Mouse (Mus musculus) cerebellum, postnatal 25 days (tissue): ENCODE measurements around the gene Caskin1.

Source experiments
- DNase-seq, 2 experiments: peaks; one replicate each; pipeline ENCODE4 v3.0.0; 2021; ENCODE audit warnings: mixed read lengths in 2 of 2

Caskin1 gene

DNA sequence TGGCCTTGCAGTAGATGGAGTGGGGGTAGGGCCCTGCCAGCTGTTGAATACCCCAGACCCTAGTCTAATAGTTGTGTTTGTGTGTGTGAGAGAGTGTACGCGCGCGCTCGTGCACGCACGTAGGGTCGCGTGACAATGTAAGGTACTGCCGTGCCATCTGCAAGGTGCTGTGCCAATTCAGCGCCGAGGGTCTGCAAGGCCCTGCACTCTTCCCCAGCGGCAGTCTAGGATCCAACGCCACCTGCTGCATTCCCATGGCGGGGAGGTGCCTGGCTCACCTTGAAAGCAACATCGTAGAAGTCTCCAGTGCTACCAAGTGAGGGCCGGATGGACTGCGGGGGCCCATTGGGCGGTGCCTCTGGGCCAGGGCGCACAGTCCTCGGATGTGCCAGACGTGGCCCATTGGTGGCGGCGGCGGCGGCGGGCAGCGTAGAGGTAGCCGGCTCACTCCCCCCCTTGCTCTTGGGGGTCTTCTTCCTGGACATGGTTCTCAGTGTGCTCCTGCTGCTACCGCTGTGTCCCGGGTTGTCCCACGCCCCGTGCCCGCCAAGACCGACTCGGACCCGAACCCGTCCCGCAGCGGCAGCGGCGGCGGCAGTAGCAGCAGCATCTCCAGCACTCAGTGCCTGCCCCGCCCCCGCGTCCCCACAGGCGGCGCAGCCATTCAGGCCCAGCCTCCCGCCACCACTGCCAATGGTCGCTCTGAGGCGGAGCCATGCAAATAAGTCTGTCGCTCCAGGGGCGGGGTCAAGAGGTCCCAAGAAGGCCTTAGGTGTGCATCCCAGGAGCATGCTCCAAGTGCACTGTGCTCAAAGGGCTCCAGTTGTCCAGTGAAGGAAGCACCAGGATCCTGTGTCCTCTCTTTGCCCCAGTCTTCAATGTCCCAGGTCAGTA is 44.9 kb downstream of the Caskin1 start:
- DNase-seq: peak; percentile 89 to 95

DNA sequence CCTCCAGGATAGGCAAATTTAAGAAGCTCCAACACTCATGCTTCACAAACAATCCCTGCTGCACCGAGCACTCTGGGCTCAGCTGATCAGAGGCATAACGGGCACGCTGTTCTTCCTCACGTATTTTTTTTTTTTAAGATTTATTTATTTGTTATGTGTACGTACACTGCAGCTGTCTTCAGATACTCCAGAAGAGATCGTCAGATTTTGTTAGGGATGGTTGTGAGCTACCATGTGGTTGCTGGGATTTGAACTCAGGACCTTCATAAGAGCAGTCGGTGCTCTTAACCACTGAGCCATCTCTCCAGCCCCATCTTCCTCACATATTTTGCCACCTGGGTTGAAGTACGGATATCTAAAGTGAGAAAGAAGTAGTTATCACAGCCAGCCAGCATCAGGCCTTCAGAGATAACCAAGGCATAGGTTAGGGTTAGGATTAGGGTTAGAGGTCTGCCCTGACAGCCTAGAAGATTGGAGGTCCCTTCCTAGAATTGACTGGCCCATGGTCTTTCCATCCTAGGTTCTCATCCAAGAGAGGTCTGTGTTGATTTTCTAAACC is 45.8 kb downstream of the Caskin1 start, which contains the start of gene Rab26:
Gene Rab26 (minus strand): TSS at position 51 of the 559 bp plus-strand sequence.
- no peak for DNase-seq

DNA sequence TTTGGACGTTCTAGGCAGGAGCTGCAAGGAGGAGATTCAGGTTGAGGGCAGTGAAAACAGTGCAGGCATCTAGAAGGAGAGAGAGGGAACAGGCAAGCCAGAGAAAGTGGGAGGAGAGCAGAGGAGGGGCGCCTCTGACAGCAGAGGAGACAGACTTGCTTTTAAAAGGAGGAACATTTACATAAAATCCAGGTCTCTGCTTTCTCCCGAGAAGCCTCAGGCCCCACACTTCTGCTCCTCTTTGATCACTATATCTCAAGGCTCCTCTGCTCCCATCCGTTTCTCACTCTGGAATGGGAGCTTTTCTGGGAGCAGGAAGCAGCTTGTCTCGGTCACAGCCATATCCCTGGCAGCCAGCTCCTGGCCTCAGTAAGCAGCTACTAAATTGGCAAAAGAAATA is 46.9 kb downstream of the Caskin1 start:
- no peak for DNase-seq

DNA sequence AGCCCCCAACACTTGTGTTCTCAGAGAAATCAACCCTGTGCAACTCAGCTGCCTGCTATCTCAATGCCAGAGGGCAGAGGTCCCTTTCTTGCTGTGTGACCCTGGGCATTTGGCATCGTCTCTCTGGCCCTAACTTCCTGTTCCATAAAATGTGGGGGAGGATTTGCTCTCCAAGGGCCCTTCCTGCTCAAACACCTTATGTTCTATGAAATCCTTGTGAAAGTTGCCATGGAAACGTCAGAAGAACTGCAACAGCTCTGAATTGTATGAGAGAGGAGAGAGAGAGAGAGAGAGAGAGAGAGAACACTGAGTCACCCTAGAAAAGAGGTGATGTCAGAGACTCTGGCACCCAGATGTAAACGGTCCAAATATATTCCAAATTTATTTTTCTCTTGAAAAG is 49.1 kb downstream of the Caskin1 start:
- DNase-seq: no peak

DNA sequence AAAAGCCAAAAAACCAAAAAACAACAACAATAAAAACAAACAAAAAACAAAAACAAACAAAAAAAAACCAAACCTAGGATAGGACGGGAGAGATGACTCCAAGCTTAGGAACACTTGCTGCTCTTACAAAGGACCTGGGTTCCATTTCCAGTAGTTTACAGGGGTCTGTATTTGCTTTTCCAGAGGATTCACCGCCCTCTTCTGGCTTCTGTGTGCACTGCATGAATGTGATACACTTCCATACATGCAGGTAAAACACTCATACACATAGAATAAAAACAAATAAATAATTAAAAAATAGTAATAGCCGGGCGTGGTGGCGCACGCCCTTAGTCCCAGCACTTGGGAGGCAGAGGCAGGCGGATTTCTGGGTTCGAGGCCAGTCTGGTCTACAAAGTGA is 50.5 kb downstream of the Caskin1 start:
- peak; percentile 65 to 80 for DNase-seq

DNA sequence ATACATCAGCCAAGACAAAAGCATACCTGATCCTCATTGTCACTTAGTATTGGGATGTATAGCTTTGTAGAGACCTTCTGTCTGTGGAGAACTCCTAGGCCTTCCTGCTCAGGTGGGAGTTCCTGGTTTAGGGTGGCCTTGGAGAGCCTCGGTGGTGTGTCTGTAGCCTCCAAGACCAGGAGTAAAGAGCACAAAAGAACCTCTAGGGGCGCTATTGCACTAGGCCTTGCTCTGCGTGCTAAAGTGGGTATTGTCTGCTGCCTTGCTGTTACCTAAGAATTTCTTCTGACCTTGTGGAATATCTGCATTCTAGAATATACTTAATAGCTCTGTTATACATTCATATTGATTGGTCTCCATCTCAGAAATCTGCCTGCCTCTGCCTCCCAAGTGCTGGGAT is 52.0 kb downstream of the Caskin1 start:
- peak; percentile 49 to 69 for DNase-seq

DNA sequence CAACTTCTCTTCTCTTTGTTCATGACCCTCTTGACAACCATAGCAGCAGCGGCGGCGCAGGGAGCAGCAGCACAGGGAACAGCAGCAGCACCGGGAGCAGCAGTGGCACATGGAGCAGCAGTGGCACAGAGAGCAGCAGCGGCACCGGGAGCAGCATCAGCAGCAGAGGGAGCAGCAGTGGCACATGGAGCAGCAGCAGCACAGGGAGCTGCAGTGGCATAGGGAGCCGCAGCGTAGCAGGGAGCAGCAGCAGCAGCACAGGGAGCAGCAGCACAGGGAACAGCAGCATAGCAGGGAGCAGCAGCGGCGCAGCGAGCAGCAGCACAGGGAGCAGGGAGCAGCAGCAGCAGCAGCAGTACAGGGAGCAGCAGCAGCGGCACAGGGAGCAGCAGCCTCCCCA is 56.2 kb downstream of the Caskin1 start:
- no peak for DNase-seq

DNA sequence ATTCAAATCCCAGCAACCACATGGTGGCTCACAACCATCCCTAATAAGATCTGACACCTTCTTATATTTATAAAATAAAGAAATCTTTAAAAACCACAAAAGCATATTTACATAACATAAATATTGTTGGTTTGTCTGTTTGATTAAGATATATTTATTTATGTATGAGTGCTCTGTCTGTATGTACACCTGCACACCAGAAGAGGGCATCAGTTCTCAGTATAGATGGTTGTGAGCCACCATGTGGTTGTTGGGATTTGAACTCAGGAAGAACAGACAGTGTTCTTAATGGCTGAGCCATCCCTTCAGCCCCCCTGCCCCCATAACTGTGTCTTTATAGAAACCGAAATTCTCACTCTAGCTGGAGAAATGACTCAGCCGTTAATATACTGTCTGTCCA is 56.8 kb downstream of the Caskin1 start:
- DNase-seq: no peak

DNA sequence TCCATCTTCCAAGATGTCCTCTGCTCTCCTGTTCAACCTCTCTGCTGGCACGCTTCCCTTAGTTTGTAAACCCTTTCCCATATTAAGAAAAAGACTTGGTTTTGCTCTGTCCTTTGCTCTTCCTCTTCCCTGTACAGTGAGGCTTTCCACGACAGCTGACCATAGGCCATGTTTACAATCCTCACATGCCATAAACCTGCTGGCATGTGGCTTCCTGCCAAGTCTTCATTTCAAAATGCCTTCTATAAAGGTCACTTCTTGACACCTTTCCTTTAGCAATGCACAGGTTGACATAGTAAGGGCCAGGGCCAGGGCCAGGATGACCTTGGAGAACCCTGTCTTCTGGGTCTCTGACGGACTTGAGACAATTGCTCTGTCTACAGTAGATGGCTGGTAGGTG is 57.8 kb downstream of the Caskin1 start:
- DNase-seq: no peak

DNA sequence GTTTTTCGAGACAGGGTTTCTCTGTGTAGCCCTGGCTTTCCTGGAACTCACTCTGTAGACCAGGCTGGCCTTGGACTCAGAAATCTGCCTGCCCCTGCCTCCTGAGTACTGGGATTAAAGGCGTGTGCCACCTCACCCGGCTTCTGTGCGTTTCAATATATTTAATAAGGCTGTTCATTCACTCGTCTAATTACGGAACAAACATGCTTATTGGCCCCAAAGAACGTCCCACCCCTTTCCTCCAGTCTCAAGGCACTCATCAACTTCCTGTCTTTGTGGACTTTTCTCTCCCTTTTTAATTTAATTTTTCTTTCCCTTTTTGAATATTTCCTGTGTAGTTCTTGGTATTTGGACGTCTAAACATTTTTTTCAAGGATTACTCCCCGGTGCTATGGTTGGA is 60.0 kb downstream of the Caskin1 start:
- no peak for DNase-seq

DNA sequence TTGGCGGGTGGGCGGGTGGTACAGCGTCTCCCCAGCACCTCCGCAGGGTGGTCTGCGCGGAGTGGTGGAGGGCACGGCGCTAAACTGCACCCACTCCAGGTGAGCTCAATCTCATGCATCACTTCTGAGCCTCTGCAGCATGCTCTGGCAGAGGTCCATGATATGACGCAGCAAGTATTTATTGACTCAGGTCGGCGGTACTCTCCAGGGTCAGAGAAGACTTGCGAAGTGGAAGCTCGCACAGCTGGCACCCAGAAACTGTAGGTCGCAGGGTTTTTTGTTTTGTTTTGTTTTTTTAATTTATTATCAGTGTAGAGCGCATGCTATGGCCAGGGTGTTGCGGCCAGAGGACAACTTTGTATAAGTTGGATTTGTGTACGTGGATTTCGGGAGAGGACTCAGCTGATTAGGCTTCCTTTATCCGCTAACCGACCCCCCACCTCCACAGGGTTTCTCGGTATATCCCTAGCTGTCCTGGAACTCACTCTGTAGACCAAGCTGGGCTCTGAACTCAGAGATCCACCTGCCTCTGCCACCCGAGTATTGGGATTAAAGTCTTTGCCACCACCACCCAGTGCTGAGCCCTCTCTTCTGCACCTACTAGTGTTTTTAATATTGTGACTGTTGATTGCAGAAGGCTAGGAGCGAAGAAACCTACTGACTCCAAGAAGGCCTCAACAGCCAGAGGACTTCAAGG is 60.7 kb downstream of the Caskin1 start:
- DNase-seq: peak; percentile 74 to 80

DNA sequence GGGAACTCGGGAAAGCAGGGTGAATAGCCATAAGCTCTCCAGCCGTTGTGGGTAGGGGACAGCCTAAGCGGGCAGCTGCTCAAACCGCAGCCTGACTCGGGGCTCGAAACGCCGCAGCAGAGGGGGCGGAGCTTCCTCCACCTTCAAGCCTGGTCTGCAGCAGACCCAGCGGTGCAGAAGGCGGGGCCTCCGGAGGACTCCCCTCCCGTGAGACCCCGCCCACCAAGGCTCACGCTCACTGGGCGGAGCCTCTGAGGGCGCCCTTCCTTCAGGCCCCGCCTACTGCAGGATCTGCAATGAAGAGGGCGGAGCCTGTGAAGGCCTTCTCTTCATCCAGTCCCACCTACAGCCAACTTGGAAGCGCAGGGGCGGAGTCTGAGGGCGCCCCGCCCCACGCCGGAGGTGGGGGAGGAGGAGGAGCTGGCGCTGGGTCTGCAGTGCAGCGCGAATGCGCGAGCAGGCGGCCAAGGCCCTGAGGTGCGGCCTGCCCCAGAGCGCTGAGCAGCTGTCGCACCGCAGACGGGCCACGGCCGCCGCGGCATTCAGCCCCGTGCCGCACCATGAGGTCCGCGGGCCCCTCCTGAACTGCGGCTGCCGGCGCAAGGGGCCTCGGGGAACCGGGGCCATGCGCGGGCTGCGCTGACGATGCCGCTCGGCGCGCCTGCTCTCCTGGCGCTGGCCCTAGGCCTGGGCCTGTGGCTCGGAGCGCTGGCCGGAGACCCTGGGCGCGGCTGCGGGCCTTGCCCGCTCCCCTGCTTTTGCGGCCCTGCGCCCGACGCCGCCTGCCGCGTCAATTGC is 61.4 kb downstream of the Caskin1 start, which contains the start of gene Pkd1:
Gene Pkd1 (plus strand): TSS at position 217 of the 798 bp plus-strand sequence.
- peak; percentile 98 to 99 for DNase-seq

DNA sequence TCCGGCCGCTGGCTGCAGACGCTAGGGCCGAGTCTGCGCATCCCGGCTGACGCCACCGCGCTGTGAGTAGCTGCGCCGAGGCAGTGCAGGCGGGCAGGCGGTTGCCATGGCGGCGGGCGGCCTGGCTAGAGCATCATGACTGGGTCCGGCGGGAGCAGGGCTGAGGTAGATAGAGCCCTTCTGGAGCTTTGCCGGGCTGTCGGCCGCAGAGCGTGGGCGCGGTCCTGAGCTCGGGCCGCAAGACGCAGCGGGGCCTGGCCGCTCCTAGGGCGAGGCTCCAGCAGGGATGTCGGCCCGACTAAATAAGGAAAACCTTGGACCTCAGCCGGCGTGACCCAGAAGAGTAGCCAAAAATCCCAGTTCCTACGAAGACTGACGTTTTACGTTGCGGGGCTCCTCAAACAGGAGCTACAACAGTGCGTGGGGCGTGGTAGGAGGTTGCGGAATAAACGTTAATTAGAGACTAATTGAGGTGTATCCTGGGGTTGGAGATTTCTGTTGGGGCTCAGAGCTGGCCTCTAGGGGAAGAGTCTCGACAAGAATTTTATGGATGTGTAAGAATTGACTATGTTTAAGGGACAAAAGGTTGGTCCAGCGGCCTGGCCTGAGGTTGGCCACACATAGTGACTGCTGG is 62.1 kb downstream of the Caskin1 start:
- DNase-seq: peak; percentile 88

DNA sequence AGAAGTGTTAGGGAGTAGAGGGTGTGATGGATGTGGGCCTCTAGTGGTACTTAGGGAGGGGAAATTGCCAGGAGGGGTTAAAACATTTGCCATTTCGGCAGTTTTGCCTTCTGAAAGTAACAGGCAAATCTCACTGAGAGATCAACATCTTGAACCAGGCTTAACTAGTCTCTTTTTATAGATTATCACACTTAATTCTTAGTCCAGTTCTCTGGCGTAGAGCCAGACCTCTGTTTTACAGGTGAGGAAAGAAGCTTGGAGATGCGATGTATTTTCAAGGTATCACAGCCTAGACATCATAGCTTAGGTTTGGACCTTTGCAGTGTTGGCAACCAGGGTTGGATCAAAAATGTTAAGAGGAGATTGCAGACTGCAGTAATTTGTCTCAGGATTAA is 62.6 kb downstream of the Caskin1 start:
- DNase-seq: peak in 1 of 2 experiments; percentile 30

DNA sequence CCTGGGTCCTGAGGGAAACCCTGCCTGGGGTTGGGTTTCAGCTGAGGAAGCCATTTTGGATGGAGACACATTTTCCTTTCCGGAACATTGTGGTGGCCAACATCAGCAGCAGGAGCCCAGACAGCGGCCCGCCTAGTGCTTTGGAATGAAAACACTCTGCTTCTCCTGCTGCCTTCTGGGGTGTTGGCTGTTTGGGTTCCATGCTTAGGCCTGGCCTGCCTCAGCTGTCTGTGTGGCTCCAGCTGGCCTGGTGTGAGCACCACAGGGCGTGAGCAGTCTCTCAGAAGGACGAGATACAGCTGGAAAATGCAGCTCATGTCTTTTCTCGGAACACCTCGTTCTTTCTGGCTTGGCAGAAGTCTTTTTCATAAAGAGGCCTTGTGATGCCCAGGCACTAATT is 68.7 kb downstream of the Caskin1 start:
- peak in 1 of 2 experiments; percentile 18 for DNase-seq
